Mouse (Mus musculus): ENCODE measurements at regions not wholly inside any gene's neighbourhood (a gene's known extent, or its start where the extent isn't known, plus 50 kb on each side); places are given as distances from the start of the nearest gene placed in this dataset.

DNA sequence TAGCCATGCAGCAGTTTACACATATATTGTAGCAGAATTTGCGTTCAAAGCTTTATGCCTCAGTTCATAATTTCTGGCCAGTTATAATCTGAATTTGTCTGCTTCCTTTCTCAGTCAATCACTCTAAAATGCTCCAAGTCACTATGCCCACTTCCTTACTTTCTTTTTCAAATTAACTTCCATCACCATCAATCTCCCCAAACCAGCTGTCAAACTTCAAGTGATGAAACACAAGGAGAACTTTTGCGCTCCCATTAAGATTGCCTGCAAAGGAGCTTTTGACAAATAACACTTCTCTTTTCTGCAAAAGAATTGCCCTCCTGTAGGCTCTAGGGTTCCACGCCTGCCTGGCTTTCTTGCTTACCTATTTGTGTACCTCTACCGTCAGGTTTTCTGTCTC lies 50.6 kb upstream of the Pou1f1 start:
- no peak for TF ChIP-seq CTCF (conservative IDR thresholded peaks at IDR 0.05 in 1 of 2, IDR thresholded peaks at IDR 0.05 in 1 of 2; ENCODE audit: low read depth in 2 of 2, low read length in 2 of 2)
- TF ChIP-seq MAFK (IDR thresholded peaks at IDR 0.05; ENCODE audit: insufficient replicate concordance, low read length), result no peak
- TF ChIP-seq POLR2A (IDR thresholded peaks at IDR 0.05; ENCODE audit: low read depth, low read length), result no peak
- no peak for TF ChIP-seq E2F4 (IDR thresholded peaks at IDR 0.05; ENCODE audit: insufficient replicate concordance, low read depth, low read length)
- TF ChIP-seq RAD21 (IDR thresholded peaks at IDR 0.05; ENCODE audit: low read depth, low read length), result no peak
- TF ChIP-seq ZC3H11A (IDR thresholded peaks at IDR 0.05; ENCODE audit: low read depth, low read length), result no peak
- TF ChIP-seq ELF1 (IDR thresholded peaks at IDR 0.05; ENCODE audit: low read depth, low read length), result no peak
- no peak for TF ChIP-seq JUN (IDR thresholded peaks at IDR 0.05; ENCODE audit: insufficient read depth, low read depth, low read length)
- TF ChIP-seq SIN3A (IDR thresholded peaks at IDR 0.05; ENCODE audit: low read length), result no peak
- TF ChIP-seq MEF2A (IDR thresholded peaks at IDR 0.05; ENCODE audit: borderline replicate concordance, low read depth, low read length), result no peak
- no peak for TF ChIP-seq EP300 (IDR thresholded peaks at IDR 0.05; ENCODE audit: low read length)
- TF ChIP-seq ZKSCAN1 (IDR thresholded peaks at IDR 0.05; ENCODE audit: borderline replicate concordance, low read depth, low read length), result no peak
- no peak for TF ChIP-seq POLR2AphosphoS2 (IDR thresholded peaks at IDR 0.05; ENCODE audit: low read depth, low read length)
- no peak for TF ChIP-seq TCF12 (IDR thresholded peaks at IDR 0.05; ENCODE audit: low read depth, low read length)
